Mouse (Mus musculus) neural tube, embryonic 11.5 days (tissue): Measurements from ENCODE around the gene Mtus2. TPM values are rescaled to one million over a fixed set of nuclear protein-coding genes. Genes with fewer than 3 reads are reported as not detected.

ENCODE experiments used
- ATAC-seq: fragments of 200-750 bp; cut with Nextera tagmentation; 2 replicates; pipeline ENCODE4 v1.8.0; 2017; ENCODE audit warnings: moderate number of reproducible peaks, mild to moderate bottlenecking, moderate TSS enrichment, moderate library complexity; ENCODE audit not compliant: insufficient read depth, low FRiP score, low TSS enrichment
- DNase-seq: peaks from one replicate; pipeline ENCODE4 v3.0.0-alpha.2; 2015; ENCODE audit warnings: low spot score
- H3K27ac ChIP-seq: fragments of 300-500 bp; sonication (generic); 2 replicates; pipeline ENCODE4 v1.5.1; 2014; ENCODE audit warnings: low read depth, mild to moderate bottlenecking, low read length
- H3K27me3 ChIP-seq: fragments of 300-500 bp; sonication (generic); 2 replicates; pipeline ENCODE4 v1.6.1; 2014; ENCODE audit warnings: mild to moderate bottlenecking, low read length, mixed read lengths; ENCODE audit not compliant: control insufficient read depth, insufficient read depth
- H3K36me3 ChIP-seq: fragments of 300-500 bp; sonication (generic); 2 replicates; pipeline ENCODE4 v1.6.1; 2014; ENCODE audit warnings: mild to moderate bottlenecking, low read length, moderate library complexity, mixed read lengths; ENCODE audit not compliant: control insufficient read depth, insufficient read depth
- H3K4me1 ChIP-seq: fragments of 300-500 bp; sonication (generic); 2 replicates; pipeline ENCODE4 v1.6.1; 2014; ENCODE audit warnings: low read length, mixed read lengths; ENCODE audit not compliant: control insufficient read depth, insufficient read depth
- H3K4me2 ChIP-seq: fragments of 300-500 bp; sonication (generic); 2 replicates; pipeline ENCODE4 v1.6.1; 2014; ENCODE audit warnings: low read depth, mild to moderate bottlenecking, moderate library complexity
- H3K4me3 ChIP-seq: fragments of 300-500 bp; sonication (generic); 2 replicates; pipeline ENCODE4 v1.5.1; 2014; ENCODE audit warnings: low read depth, low read length
- H3K9ac ChIP-seq: fragments of 300-500 bp; sonication (generic); 2 replicates; pipeline ENCODE4 v1.6.1; 2014; ENCODE audit warnings: mild to moderate bottlenecking, low read length
- H3K9me3 ChIP-seq: fragments of 300-500 bp; sonication (generic); 2 replicates; pipeline ENCODE4 v1.6.1; 2016; ENCODE audit warnings: low read length; ENCODE audit not compliant: control insufficient read depth
- WGBS: fragments of 180-500 bp; shearing (Covaris S2); extraction: QIAGEN DNeasy Blood & Tissue Kit; methylation state at CpG from one replicate; pipeline ENCODE4 v1.1.7; 2014; 5-methylcytosine and 5-hydroxymethylcytosine counted together
- polyA plus RNA-seq: library from polyadenylated mRNA; unstranded; fragments of >200 nt; fragmentation: Nextera tagmentation; extraction: Ambion mirVana; gene quantifications from 2 replicates; pipeline ENCODE4 v1.2.1, GENCODE M21; 2014

Gene Mtus2
- polyA plus RNA-seq, 1 experiment from 2014 or later, result 27.5 TPM

DNA sequence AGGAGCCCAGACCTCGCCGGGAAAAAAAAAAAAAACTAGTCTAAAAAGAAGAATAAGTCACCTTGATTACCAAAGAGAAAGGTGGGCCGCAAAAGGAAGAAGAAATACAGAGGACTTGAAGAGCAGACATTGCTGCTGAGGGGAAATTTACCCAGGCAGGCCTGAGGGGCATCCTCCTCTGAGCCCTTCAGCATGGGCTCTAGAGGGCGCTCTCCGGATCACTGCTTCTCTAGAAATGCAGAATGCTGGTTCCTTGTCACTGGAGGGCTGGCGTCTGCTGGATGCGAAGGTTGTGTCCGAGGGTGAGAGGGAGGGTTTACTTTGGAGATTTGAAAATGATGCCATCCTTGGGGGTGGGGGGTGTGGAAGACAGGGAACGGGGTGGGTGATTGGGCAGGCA, 279.5 kb downstream of the Mtus2 start:
- no peak for ATAC-seq
- no peak for DNase-seq
- 53% methylated on average over 9 of the region's 9 CpGs for WGBS

GRCm38 (mm10) chr5:148239067-148239466, 281.9 kb downstream of the Mtus2 start:
- no peaks in the 10 kb centered on the region for H3K4me1 ChIP-seq
- DNase-seq (no peak), ATAC-seq (peak; percentile 64; the same call in 1 of the 2 replicates)

More for the DNA sequence above, 279.5 kb downstream of the Mtus2 start:
- no peaks in the 10 kb centered on the region for H3K9me3 ChIP-seq
- H3K36me3 ChIP-seq, result no peaks in the 10 kb centered on the region
- H3K9ac ChIP-seq, result no peak overlapping the region
- H3K4me3 ChIP-seq, result no peak overlapping the region
- no peak overlapping the region for H3K27ac ChIP-seq
- H3K4me1 ChIP-seq, result no peaks in the 10 kb centered on the region
- no peaks in the 10 kb centered on the region for H3K27me3 ChIP-seq
- H3K4me2 ChIP-seq, result no peak overlapping the region

GRCm38 (mm10) chr5:148239757-148240156, 282.6 kb downstream of the Mtus2 start:
- Histone ChIP-seq H3K4me2 (no peak overlapping the region), H3K9ac (no peak overlapping the region), H3K27me3 (no peaks in the 10 kb centered on the region), H3K4me3 (no peak overlapping the region), H3K9me3 (no peaks in the 10 kb centered on the region), H3K36me3 (no peaks in the 10 kb centered on the region), H3K4me1 (no peaks in the 10 kb centered on the region), H3K27ac (no peak overlapping the region)
- 9% methylated on average over 2 of the region's 2 CpGs for WGBS
- DNase-seq (no peak), ATAC-seq (0 out of 2 replicates have a peak, but pooled peaks have one; percentile 57)

More at GRCm38 (mm10) chr5:148239067-148239466, 281.9 kb downstream of the Mtus2 start:
- Histone ChIP-seq H3K27me3 (no peaks in the 10 kb centered on the region), H3K9me3 (no peaks in the 10 kb centered on the region), H3K4me2 (no peak overlapping the region), H3K36me3 (no peaks in the 10 kb centered on the region), H3K4me3 (no peak overlapping the region), H3K27ac (no peak overlapping the region), H3K9ac (no peak overlapping the region)

DNA sequence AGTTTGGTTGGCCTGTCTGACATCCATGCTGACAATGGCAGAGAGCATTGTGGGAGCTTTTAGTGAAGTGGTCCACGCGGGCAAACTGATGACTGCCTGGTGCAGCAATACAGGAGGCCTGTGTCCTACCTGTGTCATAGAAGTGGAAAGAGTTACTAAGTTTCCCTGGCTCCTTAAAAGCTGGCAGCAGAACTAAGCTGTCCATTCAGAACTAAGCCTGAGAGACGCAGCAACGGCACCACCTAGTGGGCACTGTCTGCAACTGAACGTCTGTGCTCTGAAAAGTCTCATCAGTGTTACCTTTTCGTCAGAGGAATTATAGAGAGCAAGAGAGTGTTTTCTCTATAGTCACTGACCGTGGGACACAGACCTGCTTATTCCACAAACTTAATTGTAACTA, 284.8 kb downstream of the Mtus2 start:
- no peak overlapping the region for H3K9ac ChIP-seq
- ATAC-seq (no peak), DNase-seq (peak; percentile 78)
- WGBS, result 10% methylated on average over 7 of the region's 7 CpGs
- no peak overlapping the region for H3K4me3 ChIP-seq
- no peaks in the 10 kb centered on the region for H3K36me3 ChIP-seq
- no peaks in the 10 kb centered on the region for H3K27me3 ChIP-seq
- H3K27ac ChIP-seq, result no peak overlapping the region
- no peaks in the 10 kb centered on the region; the same call in 1 of the 2 replicates for H3K9me3 ChIP-seq
- no peaks in the 10 kb centered on the region for H3K4me1 ChIP-seq
- H3K4me2 ChIP-seq, result no peak overlapping the region

DNA sequence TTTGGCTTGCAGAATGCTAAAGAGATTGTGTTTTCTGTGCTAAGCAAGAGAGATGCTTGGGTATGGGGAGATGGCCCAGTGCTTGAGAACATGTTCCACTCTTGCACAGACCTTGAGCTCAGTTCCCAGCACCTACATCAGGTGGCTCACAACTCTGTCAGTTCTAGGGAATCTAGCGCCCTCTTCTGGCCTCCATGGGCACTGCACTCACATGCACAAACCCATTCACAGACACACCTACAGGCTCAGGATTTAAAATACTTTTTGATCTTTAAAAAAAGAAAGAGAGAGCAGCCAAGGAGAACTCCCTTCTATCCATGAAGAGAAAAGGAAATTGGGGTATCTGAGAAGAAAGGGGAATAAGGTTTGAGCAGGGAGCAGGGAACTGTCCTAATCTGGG, 287.4 kb downstream of the Mtus2 start:
- no peak for DNase-seq
- ATAC-seq, result no peak
- H3K4me3 ChIP-seq, result no peak overlapping the region
- no peak overlapping the region for H3K27ac ChIP-seq
- H3K4me1 ChIP-seq, result no peaks in the 10 kb centered on the region
- H3K9ac ChIP-seq, result no peak overlapping the region
- 33% methylated on average over 1 of the region's 1 CpGs for WGBS
- no peaks in the 10 kb centered on the region for H3K36me3 ChIP-seq
- no peaks in the 10 kb centered on the region; the same call in 1 of the 2 replicates for H3K9me3 ChIP-seq
- no peak overlapping the region for H3K4me2 ChIP-seq
- H3K27me3 ChIP-seq, result no peaks in the 10 kb centered on the region

GRCm38 (mm10) chr5:148245386-148245785, 288.3 kb downstream of the Mtus2 start:
- DNase-seq, result no peak
- H3K4me2 ChIP-seq, result no peak overlapping the region
- no peaks in the 10 kb centered on the region; the same call in 1 of the 2 replicates for H3K9me3 ChIP-seq
- no peaks in the 10 kb centered on the region for H3K36me3 ChIP-seq
- H3K9ac ChIP-seq, result no peak overlapping the region
- 82% methylated on average over 2 of the region's 2 CpGs for WGBS
- ATAC-seq, result no peak
- H3K27ac ChIP-seq, result no peak overlapping the region
- no peaks in the 10 kb centered on the region for H3K4me1 ChIP-seq
- no peaks in the 10 kb centered on the region for H3K27me3 ChIP-seq
- no peak overlapping the region for H3K4me3 ChIP-seq

GRCm38 (mm10) chr5:148248236-148248635, 291.1 kb downstream of the Mtus2 start:
- Histone ChIP-seq H3K4me3 (no peak overlapping the region), H3K27ac (no peak overlapping the region), H3K9ac (no peak overlapping the region), H3K4me1 (no peaks in the 10 kb centered on the region), H3K4me2 (no peak overlapping the region), H3K36me3 (no peaks in the 10 kb centered on the region), H3K9me3 (no peaks in the 10 kb centered on the region; the same call in 1 of the 2 replicates), H3K27me3 (no peaks in the 10 kb centered on the region)
- ATAC-seq (no peak), DNase-seq (no peak)
- WGBS, result 33% methylated on average over 2 of the region's 2 CpGs

GRCm38 (mm10) chr5:148251847-148252246, 294.7 kb downstream of the Mtus2 start:
- H3K9ac ChIP-seq, result no peak overlapping the region
- H3K4me1 ChIP-seq, result no peaks in the 10 kb centered on the region
- H3K27me3 ChIP-seq, result no peaks in the 10 kb centered on the region
- no peaks in the 10 kb centered on the region for H3K9me3 ChIP-seq
- DNase-seq (no peak), ATAC-seq (no peak)
- no peak overlapping the region for H3K27ac ChIP-seq
- H3K36me3 ChIP-seq, result no peaks in the 10 kb centered on the region
- H3K4me2 ChIP-seq, result no peak overlapping the region
- no peak overlapping the region for H3K4me3 ChIP-seq

GRCm38 (mm10) chr5:148262016-148262415, 304.9 kb downstream of the Mtus2 start:
- 87% methylated on average over 7 of the region's 7 CpGs for WGBS

More at GRCm38 (mm10) chr5:148262016-148262415, 304.9 kb downstream of the Mtus2 start:
- ATAC-seq (no peak), DNase-seq (no peak)
- Histone ChIP-seq H3K36me3 (no peaks in the 10 kb centered on the region), H3K4me3 (no peak overlapping the region), H3K27me3 (0 out of 2 replicates have a peak, but pooled peaks cover 2% of the 10 kb centered on the region), H3K9ac (no peak overlapping the region), H3K4me1 (no peaks in the 10 kb centered on the region), H3K4me2 (no peak overlapping the region), H3K27ac (no peak overlapping the region), H3K9me3 (no peaks in the 10 kb centered on the region)
